Mouse (Mus musculus) ES-CJ7 (cell line): Measurements from ENCODE around the gene Ano6.

Experiments
- DNase-seq: peaks from one replicate; pipeline ENCODE4 v3.0.0; 2011; ENCODE audit warnings: low read depth, low spot score

The Ano6 gene

DNA sequence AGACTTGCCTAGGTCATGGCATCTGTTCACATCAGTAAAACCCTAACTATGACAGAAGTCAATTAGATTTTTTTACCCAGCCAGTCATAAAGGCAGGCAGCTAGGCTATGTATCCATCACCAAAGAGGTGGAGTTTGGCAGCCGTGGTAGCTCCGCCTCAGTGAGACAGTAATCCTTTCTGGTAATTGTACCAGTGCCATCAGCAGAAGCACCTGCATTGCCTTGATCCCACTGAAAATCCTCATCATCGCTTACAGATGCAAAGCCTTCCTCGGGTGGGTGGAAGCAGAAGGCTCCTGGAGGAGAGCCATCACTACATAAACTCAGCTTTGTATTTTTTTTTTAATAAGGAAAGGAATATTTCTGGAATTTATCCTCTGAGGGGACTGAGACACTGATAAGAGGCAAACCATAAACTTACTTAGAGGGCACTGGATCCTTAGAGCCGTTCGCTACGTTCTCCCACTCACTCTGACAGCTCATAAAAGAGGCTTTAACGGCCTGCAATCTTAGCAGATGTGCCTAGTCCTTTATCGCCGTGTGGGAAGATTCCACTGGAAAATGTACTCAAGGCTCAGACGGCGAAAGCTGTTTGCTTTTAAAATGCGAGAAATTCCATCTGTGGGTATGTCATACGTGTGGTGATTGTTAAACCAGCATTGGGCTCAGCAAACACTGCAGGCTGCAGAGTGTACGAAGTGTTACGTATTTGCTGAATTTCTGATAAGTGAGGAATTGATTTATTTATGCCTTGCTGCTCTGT lies 140.6 kb downstream of the Ano6 start:
- DNase-seq, result no peak

DNA sequence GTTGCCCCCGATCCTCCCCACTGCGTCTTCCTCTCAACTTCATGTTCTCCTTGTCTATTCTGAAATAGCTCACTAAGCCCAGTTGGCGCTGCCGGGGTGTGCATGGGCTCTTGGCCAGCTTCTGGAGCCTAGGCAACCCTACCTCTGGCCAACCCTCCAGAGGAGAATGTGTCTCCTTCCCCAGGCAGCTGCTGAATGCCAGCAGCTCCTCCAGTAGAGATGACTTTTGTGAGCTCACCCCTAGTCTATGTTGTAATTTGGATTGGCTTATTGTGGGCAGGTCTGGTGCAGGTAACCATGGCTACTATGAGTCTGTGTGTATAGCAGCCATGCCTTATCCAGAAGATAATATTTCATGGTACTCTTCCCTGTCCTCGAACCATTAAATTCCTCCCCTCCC lies 141.7 kb downstream of the Ano6 start:
- no peak for DNase-seq

DNA sequence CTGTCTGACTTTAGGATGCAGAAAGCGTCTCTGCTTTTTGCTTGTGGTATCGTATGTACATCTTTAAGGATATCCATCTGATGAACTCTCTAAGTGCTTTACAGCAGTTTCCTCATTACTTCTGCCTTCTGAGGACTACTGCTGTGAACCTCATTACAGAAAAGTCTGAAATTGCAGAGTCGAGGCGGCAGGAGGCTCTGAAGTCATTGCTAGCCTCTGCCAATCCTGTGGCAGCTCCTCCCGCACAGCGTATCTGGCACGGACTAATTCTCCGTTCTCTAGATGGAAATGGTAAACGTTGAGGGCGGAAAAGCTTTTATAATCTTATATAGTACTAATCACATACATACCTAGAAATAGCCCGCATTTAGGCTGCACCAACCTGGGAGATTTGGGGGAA lies 144.5 kb downstream of the Ano6 start:
- DNase-seq, result no peak

DNA sequence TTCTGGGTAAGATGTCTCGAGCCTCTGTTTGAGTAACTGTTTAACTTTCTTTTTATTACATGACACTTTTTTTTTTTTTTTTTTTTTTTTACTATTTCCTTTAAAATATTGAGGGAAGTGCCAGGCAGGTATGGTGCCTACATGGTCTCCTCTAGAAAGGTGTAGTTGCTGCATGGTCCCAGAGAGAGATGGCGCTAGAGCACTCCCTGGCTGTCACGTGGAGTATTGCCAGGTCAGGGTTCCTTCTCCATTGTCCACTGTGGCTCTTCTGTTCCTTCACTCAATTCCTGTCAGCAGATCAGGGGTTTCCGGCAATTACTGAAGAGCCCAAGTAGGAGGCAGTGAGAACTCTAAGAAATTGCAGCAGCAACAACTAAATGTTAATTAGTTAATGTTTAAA lies 152.8 kb downstream of the Ano6 start:
- peak; percentile 54 for DNase-seq

DNA sequence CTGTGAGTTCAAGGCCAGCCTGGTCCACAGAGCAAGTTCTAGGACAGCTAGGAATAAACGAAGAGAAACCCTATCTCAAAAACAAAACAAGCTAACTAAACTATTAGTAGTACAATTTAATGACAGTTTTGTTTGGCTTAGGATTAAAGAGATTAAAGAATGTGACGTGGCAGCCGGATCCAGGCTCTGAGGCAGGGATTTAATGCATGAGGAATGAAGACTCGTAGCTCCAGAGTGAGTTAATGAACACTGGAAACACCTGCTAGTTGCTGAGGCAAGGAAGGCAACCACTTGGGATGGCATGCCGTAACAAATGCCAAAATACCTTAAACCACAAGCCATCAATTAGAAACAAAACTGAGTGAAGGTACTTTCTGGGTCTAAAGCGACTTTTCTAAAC lies 153.7 kb downstream of the Ano6 start:
- DNase-seq, result no peak

DNA sequence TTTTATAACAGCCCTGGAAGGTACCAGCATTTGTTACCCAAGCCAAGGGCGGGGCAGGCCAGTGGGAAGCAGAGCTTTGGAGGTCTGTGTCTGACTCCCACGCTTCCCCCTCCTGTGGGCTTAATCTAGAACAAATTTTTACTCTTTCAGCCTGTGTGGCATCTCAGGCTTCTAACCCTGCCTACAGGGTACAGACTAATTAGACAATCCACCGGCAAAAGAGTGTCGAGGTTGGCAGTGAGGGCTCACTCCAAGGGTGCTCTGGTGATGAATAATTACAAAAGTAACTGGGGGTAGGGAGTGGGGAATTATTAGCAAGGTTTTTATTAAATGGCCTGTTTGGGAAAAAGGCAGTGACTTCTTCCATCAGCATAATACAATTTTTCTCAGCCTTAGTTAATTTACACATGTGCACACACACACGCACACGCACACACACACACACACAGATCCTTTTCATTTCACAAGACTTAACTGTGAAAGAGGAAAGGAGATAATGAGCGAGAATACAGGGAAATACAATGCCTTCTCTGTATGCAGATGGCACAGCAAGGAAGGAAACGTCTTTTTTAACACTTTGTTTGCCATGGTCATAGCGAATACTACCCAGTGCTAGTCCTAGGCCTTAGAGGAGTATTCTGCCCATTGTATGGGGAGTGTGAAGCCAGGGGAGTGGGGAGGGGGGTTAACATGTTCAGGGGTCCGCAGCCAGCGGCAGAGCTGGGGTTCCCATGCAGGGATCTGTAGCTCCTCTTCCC lies 155.5 kb downstream of the Ano6 start:
- DNase-seq, result no peak

DNA sequence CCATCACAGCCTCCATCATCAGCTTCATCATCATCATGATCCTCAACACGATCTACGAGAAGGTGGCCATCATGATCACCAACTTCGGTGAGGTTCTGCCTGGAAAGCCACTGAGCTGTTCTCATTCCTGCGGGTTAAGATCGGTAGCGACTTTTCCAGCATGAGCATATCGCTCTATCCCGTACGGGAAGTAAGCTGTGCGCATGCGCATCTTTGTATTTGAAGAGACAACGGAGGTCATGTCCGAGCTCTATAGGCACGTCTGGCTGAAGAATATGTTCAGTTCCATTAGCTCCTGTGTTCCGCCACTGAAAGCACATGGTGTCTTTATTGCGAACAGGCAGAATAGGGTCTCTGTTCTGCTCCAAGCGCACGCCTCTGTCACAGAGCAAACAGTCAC lies 157.8 kb downstream of the Ano6 start:
- DNase-seq, result peak; percentile 49

DNA sequence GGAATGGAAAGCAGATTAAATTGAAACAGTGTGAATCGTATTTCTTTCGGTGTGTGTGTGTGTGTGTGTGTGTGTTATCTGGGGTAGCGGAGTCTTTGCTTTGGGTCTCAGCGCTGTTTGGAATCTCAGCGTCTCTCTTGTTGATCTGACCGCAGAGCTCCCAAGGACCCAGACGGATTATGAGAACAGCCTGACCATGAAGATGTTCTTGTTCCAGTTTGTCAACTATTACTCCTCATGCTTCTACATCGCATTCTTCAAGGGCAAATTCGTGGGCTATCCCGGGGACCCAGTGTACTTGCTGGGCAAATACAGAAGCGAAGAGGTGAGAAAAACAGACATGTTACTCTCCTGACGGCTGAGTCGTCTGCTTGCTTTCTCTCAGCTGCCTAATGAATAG lies 158.7 kb downstream of the Ano6 start:
- DNase-seq, result no peak

DNA sequence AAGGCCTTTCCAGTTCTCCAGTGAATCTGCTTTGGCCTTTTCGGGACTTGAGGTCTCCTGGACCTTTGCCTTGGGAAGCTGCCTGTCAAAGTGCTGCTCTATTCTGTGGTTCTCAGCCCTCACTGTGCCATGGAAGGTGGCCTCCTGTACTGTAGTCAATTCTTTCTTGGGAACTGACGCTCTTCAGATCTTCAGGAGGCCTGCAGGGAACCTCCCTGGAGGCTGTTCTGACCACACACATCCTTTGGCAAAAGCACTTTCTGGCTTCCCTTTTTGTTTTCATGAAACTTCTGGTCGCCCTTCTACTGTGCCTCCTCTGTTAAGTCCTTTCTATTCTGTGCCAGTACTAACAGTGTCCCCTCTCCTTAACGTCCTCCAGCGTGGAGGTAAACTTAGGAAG lies 160.9 kb downstream of the Ano6 start:
- DNase-seq, result no peak

DNA sequence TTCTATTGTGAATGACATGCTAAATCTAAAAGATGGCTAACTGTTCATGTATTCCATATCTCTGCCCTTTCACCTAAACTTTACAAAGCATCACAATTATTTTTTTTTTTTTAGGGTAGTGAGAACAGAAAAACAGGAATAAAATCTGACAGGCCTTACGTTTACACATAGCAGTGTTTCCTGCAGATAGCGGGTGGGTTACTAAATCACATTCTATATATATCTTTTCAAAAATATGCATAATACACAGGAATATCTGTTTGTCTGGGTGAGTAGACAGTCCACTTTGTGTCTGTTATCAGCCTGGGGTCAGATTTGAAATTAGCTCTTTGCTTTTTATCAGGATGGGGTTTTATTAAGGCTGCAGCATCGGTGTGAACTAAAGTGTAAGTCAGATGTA lies 166.0 kb downstream of the Ano6 start:
- DNase-seq, result no peak

DNA sequence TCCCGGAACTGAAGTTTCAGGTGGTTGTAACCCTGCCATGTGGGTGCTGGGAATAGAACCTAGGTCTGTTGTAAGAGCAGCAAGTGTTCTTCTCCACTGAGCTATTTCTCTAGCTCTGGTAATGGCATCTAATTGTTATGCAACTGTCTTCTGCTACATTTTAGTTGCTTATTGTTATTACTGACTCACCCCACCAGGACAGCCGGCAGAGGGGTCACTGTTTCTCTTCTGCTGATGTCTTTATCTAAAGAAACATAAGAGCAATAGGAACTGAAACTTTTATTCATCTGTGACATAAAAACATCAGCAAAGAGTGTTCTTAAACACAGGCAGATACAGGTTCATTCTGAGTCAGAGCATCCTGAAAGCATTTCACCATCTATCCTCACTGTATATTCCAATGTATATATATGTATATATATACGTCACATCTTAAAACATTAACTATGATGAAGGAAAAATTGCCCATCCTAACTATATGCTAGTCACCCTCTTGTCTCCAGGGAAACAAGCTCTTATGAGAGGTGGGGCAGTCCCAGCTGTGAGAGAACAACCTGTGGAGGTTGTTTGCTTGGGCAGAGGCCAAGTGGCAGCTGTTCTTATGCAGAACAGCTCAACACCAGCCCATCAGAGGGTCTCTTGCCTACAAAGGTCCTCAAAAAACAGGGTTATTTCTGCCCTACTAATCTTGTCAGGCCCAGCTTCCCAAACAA lies 171.9 kb downstream of the Ano6 start:
- DNase-seq, result no peak

DNA sequence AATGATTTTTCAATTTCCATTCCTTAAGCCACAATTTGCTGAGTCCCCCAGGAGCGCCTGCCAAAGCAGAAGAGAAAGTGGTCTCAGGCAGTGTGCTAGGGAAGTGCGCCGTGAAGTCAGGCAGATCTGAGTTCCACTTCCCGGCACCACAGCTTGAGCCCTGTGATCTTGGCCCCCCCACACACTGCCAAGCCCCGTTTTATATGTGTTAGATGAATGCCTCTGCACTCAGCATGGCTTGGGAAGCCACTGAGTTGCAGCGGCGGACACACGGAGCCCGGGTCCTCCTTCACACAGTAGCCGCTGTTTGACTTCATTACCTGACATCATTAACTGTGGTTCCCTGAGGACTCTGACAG lies 172.5 kb downstream of the Ano6 start:
- no peak for DNase-seq

DNA sequence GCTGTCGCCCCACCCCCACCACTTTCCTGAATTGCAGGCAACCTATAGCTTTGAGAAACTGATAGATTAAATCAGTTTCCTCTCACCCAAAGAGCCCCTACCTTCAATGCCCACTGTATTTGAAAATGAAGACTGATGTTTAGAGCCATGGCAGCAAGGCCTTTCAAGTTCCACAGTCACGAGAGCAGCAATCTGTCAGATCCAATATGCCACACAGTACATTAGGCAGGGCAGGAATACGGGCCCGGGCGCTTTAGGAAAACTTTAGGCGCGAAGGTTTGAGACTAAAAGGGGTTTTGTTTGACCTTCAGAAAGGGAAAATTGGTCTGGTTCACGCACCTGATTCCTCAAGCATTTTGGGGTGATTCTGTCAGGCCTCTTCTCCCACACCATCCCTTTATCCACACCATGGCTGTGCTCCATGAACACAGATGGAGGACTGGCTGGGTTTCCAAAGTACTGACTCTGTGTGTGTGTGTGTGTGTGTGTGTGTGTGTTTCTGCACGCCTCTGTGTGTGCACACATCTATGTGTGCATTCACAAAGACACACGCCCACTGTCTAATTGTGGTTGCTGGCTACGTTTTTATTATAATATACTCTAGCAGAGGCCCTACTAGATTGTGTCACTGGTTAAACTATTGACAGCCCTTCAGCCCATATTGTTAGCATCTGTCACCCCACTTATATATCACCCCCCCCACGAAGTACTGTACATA lies 173.0 kb downstream of the Ano6 start:
- no peak for DNase-seq

DNA sequence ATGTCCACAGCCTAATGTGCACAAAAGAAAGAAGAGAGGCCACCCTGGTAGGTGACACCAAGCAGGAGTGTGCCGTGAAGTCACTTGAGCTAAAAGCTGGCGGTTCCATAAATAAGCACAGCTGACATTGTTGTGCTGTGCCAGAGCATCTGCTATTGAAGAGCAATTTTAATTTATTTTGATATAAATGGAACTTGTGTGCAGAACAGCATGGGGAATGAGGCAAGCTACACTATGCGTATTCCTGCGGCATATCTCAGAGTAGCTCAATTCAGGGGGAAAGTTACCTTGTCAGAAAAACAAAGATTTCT lies 173.6 kb downstream of the Ano6 start:
- DNase-seq, result no peak

DNA sequence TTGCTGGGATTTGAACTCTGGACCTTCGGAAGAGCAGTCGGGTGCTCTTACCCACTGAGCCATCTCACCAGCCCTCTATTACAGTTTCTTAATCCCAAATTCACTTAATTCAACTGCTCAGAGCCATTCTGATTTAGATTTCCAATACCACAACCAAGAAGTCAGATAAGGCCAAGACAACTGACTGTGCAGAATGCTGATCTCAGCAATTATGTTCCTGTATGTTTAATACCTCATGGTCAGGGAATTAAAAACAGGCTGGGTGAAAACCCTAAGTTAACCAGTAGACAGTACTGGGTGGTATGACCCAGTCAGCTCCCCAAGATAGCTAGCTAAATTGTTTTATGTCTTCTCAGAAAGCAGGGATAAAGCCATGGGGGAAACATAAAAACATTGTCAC lies 176.3 kb downstream of the Ano6 start:
- DNase-seq, result no peak

DNA sequence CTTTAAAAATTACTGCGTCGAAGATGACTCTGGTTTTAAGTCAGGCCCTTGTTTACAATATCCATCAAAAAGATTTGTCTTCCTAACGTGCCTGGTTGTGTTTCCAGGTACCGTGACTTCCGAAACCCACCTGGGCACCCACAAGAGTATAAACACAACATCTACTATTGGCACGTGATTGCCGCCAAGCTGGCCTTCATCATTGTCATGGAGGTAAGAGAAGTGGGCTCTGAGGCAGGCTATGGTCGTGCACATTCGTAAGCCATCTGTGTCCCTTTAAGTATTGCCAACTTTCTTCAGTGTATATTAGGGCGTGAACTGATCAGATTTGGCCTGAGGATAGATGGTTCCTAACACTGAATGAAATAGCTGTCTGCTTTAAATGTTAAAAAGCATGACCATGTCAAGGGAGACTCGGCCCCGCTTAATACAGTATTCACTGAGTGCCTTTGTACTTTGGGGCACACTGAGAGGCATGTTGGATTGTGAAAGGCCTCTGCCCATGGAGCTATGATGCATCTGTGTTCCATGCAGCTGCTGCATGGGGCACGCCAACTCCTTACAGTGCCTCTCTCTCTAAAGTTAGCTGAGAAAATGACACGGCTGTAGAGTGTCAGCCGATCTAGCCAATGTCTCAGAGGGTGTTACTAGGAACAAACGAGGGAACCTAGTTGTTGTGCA lies 177.0 kb downstream of the Ano6 start:
- no peak for DNase-seq

DNA sequence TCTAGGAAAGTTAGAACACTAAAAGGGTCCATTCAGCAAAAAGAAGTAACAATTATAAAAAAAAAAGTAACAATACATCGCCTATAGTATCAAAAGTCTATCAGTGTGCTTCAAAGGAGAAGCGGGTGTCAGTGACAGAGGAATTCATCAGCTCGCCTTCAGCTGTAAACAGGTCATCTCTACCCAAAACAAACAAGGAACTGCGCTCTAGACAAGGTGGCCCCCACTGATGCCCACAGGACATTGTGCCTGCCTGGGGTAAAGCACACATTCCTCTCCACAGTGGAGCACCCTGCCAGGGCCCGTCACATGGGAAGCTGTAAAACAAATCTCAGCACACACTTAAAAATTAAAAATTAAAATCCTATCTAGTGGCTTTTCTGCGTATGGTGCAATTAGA lies 179.0 kb downstream of the Ano6 start:
- DNase-seq, result no peak

DNA sequence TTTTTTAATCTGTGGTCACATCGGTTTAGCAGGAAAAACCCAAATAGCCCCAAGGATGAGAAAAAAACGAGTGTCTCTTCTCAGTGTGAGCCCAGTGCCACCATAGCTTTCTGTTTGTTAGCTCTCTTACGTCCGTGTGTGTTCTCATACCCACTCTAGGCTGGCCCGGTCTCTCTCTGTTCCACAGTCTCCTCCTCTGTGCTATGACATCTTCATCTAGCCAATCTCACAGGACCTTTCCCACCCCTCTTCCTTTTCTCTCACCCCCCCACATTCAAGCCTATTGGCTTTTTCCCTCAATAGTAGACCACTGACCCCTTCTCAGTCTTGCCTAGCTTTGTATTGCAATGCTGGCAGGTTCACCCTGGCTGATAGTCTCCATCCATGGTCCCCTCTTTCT lies 179.5 kb downstream of the Ano6 start:
- DNase-seq, result no peak

DNA sequence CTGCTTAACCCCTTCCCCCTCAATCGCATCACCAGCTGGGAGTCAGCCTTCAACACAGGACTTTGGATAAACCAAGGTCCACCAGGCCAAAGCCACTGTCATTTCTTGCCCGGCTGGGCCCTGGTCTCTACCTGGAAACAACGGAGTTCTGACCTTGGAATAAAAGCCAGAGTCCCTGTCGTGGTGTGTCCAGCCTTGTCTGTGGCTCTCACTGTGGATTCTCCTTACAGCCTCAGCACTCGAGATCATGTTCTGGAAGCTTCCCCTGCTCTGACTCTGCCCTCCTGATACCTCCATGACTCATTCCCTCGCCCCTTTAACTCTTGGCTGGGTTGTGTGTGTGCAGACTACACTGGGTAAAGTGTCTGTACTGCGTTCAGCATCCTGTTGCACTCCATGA lies 180.0 kb downstream of the Ano6 start:
- DNase-seq, result no peak

DNA sequence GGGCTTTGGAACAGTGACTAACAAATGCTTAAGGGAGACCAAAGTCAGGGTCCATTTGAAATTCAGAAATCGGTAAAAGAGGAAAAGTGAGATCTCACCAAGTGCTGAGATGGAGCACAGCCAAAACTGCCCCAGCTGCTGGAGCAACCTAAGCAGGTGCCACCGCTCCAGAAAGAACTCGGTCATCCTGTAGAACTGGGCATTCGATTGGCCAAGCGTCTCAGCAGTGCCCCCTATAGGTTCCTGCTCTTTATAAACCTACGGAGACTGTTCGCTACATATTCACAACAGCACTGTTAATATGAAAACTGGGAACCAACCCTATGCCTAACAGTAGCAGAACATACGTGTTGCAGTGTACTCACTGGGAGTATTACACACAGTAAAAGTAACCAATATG lies 180.7 kb downstream of the Ano6 start:
- DNase-seq, result no peak

DNA sequence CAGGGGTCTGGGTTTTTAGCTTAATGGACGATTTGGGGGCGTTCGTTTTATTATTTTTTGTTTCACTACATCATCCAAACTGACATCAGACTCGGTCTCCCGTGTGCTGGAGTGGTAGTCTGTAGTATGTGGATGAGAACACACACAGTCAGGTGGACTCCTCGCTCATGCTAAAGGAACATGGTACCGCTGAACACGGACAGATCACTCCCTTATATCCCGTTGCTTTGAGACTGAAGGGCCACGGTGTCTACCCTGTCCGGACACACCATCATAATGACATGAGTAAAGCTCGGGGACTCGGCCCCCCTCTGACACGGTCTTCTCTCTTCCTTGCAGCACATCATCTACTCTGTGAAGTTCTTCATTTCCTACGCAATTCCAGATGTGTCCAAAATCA lies 181.5 kb downstream of the Ano6 start:
- no peak for DNase-seq

DNA sequence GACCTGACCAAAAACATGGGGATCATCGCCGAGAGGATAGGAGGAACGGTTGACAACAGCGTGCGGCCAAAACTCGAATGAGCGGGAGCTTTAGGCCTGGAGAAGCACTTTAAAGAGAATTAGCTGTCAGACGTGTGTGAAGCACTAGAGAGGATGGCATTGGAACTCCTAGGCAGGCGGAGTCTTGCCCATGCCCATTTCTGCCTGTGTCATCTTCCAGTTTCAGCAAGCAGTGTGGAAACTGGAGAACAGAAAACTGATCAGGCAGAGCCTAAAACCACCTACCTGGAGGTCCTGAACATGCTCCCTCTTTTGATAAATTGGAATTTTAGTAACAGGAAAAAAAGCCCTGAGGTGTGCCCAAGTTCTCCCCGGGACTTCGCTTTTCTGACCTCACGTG lies 182.0 kb downstream of the Ano6 start:
- no peak for DNase-seq
